Mouse (Mus musculus) midbrain, embryonic 11.5 days (tissue): ENCODE measurements at regions not wholly inside any gene's neighbourhood (a gene's known extent, or its start where the extent isn't known, plus 50 kb on each side); places are given as distances from the start of the nearest gene placed in this dataset.
A peak's percentile ranks its signal among the peaks of the same experiment; 100 is the strongest.

Experiments used
- ATAC-seq: fragments of 200-750 bp; cut with Nextera tagmentation; 2 replicates; pipeline ENCODE4 v1.8.0; 2017; ENCODE audit warnings: moderate TSS enrichment, moderate library complexity; ENCODE audit not compliant: low FRiP score
- DNase-seq: peaks from one replicate; pipeline ENCODE4 v3.0.0; 2015; ENCODE audit warnings: low spot score; ENCODE audit errors: missing footprints
- H3K27ac ChIP-seq: fragments of 300-500 bp; sonication (generic); 2 replicates; pipeline ENCODE4 v1.5.1; 2014; ENCODE audit warnings: low read depth, low read length
- H3K27me3 ChIP-seq: fragments of 300-500 bp; sonication (generic); 2 replicates; pipeline ENCODE4 v1.6.1; 2014; ENCODE audit warnings: mild to moderate bottlenecking, low read length, moderate library complexity, mixed read lengths; ENCODE audit not compliant: control insufficient read depth, insufficient read depth
- H3K36me3 ChIP-seq: fragments of 300-500 bp; sonication (generic); 2 replicates; pipeline ENCODE4 v1.6.1; 2014; ENCODE audit warnings: mild to moderate bottlenecking, low read length, moderate library complexity, mixed read lengths; ENCODE audit not compliant: control insufficient read depth, insufficient read depth
- H3K4me1 ChIP-seq: fragments of 300-500 bp; sonication (generic); 2 replicates; pipeline ENCODE4 v1.6.1; 2014; ENCODE audit warnings: low read length; ENCODE audit not compliant: control insufficient read depth, insufficient read depth
- H3K4me2 ChIP-seq: fragments of 300-500 bp; sonication (generic); 2 replicates; pipeline ENCODE4 v1.6.1; 2014; ENCODE audit warnings: mild to moderate bottlenecking, moderate library complexity
- H3K4me3 ChIP-seq: fragments of 300-500 bp; sonication (generic); 2 replicates; pipeline ENCODE4 v1.5.1; 2014; ENCODE audit warnings: low read depth, low read length
- H3K9ac ChIP-seq: fragments of 300-500 bp; sonication (generic); 2 replicates; pipeline ENCODE4 v1.6.1; 2014; ENCODE audit warnings: low read length
- H3K9me3 ChIP-seq: fragments of 300-500 bp; sonication (generic); 2 replicates; pipeline ENCODE4 v1.6.1; 2016; ENCODE audit warnings: low read length; ENCODE audit not compliant: control insufficient read depth
- WGBS: fragments of 180-500 bp; shearing (Covaris S2); extraction: QIAGEN DNeasy Blood & Tissue Kit; methylation state at CpG from one replicate; pipeline ENCODE4 v1.1.7; 2014; 5-methylcytosine and 5-hydroxymethylcytosine counted together

DNA sequence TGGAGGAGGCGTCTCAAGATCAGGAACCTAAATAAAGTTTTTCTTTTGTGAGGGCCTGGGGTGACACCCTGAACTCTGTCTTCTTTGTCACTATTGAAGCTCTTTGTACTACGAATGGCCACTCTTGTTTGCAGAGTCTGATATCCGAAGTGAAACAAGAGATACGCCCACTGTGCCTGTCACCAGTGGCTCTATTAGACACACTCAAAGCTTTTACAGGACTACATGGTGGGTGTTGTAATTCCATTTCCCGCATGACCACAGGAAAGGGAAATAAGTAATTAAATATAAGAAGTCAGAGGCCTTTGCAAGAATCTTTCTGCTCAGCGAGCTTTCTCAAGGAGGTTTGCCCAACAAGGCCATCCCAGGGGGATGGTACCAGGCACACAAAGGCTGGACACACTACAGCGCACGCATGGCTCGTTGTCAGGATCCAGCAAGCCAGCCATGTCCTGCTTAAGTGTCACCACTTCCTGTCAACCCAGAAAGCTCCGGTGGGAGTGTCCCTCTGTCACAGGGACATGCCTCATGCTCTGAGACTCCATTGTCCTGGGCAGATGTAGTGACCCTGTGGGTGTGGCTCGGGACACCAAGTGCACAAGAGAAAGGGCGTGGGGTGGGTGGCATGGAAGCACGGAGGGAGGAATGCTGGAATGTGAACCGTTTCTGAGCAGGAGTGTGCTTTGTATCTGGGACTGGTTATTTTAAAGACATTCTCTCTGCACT lies 434.0 kb downstream of the Irx1 start:
- no peaks in the 10 kb centered on the region for H3K36me3 ChIP-seq
- H3K27me3 ChIP-seq = no peaks in the 10 kb centered on the region
- H3K27ac ChIP-seq = no peak overlapping the region
- no peaks in the 10 kb centered on the region for H3K9me3 ChIP-seq
- 28% methylated on average over 14 of the region's 14 CpGs for WGBS
- H3K4me1 ChIP-seq = peaks cover 2% of the 10 kb centered on the region
- DNase-seq = peak; percentile 87
- no peak overlapping the region for H3K4me3 ChIP-seq
- no peak overlapping the region for H3K9ac ChIP-seq
- H3K4me2 ChIP-seq = no peak overlapping the region
- peak; percentile 62 for ATAC-seq

DNA sequence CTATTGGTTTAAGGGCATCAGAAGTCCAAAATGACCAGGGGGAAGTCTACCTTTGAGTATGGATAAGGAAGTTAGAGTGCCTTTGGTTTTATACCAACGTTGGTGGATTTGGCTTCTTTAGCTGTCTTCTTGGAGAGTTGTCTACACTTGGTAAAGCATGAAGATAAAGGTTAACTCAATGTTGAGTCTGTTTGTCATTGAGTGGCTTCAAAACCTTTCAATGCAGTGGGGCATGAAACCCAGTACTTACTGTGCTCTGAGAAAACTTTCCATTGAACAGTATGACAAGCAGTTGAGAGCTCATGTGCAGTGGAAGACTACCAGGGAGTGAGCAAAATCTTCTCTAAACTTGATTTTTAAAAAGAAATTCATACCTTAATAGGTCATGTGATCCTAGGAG lies 445.7 kb downstream of the Irx1 start:
- Histone ChIP-seq H3K4me3 (no peak overlapping the region), H3K9me3 (no peaks in the 10 kb centered on the region), H3K27ac (no peak overlapping the region), H3K4me2 (no peak overlapping the region), H3K27me3 (no peaks in the 10 kb centered on the region), H3K4me1 (no peaks in the 10 kb centered on the region), H3K36me3 (no peaks in the 10 kb centered on the region), H3K9ac (no peak overlapping the region)
- ATAC-seq (no peak), DNase-seq (no peak)
- 85% methylated on average over 1 of the region's 1 CpGs for WGBS

DNA sequence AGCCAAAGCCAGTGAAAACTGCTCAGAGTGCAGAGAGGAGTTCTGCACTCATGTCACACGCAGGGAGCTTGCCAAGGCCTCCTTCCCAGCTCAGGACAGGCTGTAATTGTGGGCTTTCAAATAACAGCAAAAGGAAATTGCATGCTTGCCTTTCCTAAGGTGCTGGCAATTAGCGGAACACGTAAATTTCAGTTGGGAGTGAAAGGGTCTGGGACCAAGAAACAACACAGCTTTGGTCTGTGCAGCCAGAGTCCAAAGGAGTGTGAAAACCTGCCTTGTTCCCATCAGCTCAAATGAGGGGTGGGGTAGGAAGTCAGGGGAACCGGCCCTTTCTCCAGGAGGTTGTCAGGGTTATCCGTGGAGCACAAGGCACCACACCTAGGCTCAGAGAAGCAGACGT lies 450.3 kb downstream of the Irx1 start:
- no peak overlapping the region for H3K4me3 ChIP-seq
- no peak for ATAC-seq
- no peaks in the 10 kb centered on the region for H3K9me3 ChIP-seq
- no peak overlapping the region for H3K9ac ChIP-seq
- DNase-seq = no peak
- no peaks in the 10 kb centered on the region for H3K27me3 ChIP-seq
- H3K27ac ChIP-seq = no peak overlapping the region
- no peak overlapping the region for H3K4me2 ChIP-seq
- H3K36me3 ChIP-seq = no peaks in the 10 kb centered on the region
- 71% methylated on average over 6 of the region's 6 CpGs for WGBS
- H3K4me1 ChIP-seq = peaks cover 2% of the 10 kb centered on the region

DNA sequence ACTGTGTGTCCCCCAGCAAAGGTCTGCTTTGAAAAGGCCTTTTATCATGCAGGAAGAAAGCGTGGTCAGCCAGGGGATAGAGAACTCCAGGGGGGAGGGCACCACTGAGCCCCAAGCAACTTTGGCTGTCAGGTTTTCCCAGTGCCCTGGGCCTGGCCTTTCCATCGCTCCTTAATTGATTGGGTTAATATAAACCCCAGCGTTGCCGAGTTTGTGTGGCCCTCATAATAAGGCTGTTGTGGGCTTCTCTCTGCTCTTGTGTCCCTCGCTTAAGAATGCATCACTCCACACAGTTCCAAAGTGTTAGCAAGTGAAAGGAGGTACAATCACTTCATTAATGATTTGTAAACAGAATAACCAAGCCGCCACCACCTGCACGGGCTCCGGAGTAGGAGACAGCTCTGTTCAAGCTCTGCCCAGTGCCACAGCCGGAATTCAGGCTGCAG lies 455.5 kb downstream of the Irx1 start:
- Histone ChIP-seq H3K4me1 (peaks cover 14% of the 10 kb centered on the region), H3K4me2 (peak overlapping the region; percentile 38; the same call in 1 of the 2 replicates), H3K9ac (peak overlapping the region; percentile 48; the same call in 1 of the 2 replicates), H3K27me3 (no peaks in the 10 kb centered on the region), H3K9me3 (no peaks in the 10 kb centered on the region), H3K4me3 (no peak overlapping the region), H3K27ac (peak overlapping the region; percentile 25; the same call in 1 of the 2 replicates), H3K36me3 (no peaks in the 10 kb centered on the region)
- WGBS = 11% methylated on average over 9 of the region's 9 CpGs
- no peak for DNase-seq
- peak; percentile 71 for ATAC-seq

DNA sequence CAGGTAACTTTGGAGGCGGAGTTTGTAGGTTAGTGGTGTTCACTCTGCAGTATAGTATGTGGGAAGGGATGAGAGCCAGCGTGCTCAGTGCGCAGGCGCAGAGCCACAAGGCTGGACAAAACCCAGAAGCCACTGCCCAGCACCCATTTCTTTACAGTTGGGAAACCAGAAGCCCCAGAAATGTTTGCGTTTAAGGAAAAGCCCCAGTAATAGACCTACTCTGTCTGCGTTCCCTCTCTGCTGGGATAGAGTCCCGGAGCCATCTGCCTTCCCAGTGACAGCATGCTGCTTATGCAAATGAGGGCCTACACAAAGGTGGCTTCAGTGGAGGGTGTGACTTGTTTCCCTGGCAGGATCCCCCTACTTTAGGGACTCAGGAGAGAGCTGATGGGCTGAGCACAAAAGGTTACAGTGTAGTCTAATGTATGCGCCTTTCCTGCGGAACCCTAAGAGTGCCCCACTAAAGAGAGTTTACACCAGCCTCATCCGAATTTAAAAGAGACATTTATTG lies 456.0 kb downstream of the Irx1 start:
- 6% methylated on average over 10 of the region's 10 CpGs for WGBS
- Histone ChIP-seq H3K9ac (peak overlapping the region; percentile 48), H3K4me1 (peaks cover 14% of the 10 kb centered on the region), H3K4me3 (peak overlapping the region; percentile 10; the same call in 1 of the 2 replicates), H3K27ac (peak overlapping the region; percentile 25), H3K9me3 (no peaks in the 10 kb centered on the region), H3K27me3 (no peaks in the 10 kb centered on the region), H3K36me3 (no peaks in the 10 kb centered on the region), H3K4me2 (peak overlapping the region; percentile 38; the same call in 1 of the 2 replicates)
- DNase-seq (peak; percentile 95), ATAC-seq (peak; percentile 92)

DNA sequence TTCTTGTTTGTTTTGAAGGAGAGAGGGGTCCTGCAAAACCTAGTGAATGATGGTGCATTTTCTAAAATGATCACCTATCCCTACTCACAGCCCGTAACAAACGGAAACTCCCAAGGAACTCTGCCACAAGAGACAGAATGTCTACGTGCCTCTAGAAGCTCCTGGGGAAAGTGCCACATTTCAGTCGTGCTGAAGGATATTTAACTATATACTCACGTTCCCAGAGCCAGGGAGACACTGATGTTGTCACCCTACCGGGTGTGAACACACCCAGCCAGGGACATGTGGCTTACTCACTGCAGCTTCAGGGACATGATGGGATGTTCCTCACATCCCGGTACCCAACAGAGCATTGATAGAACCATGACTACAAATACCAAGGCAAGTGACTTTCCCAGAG lies 456.7 kb downstream of the Irx1 start:
- DNase-seq (peak; percentile 87), ATAC-seq (no peak)
- 33% methylated on average over 7 of the region's 7 CpGs for WGBS
- Histone ChIP-seq H3K36me3 (no peaks in the 10 kb centered on the region), H3K4me2 (no peak overlapping the region), H3K27ac (no peak overlapping the region), H3K9ac (no peak overlapping the region; the same call in 1 of the 2 replicates), H3K27me3 (no peaks in the 10 kb centered on the region), H3K4me3 (no peak overlapping the region), H3K9me3 (no peaks in the 10 kb centered on the region), H3K4me1 (peaks cover 14% of the 10 kb centered on the region)

DNA sequence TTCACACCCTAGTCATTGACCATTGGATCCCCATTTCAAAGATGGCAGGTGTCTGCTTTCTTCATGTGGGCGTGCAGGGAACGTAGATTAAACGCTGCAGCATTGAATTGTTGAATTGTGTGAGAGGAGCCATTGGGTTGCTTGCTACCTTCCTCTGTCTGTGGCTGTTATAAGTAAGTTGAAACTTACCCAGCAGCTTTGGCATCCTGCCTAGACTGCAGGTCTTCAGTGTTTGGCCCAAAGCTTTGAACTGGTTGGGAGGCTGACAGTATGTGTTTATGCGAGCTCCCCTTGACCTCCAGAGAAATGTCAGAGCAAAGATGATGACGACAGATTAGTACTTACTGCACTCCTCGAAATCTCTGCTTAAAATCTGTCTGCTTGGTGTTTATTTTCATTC lies 473.8 kb downstream of the Irx1 start:
- H3K9me3 ChIP-seq = no peaks in the 10 kb centered on the region
- H3K27ac ChIP-seq = no peak overlapping the region
- no peak for DNase-seq
- no peak for ATAC-seq
- 83% methylated on average over 6 of the region's 6 CpGs for WGBS
- no peak overlapping the region for H3K9ac ChIP-seq
- H3K4me1 ChIP-seq = no peaks in the 10 kb centered on the region
- H3K4me2 ChIP-seq = no peak overlapping the region
- no peaks in the 10 kb centered on the region for H3K36me3 ChIP-seq
- no peaks in the 10 kb centered on the region for H3K27me3 ChIP-seq
- H3K4me3 ChIP-seq = no peak overlapping the region

DNA sequence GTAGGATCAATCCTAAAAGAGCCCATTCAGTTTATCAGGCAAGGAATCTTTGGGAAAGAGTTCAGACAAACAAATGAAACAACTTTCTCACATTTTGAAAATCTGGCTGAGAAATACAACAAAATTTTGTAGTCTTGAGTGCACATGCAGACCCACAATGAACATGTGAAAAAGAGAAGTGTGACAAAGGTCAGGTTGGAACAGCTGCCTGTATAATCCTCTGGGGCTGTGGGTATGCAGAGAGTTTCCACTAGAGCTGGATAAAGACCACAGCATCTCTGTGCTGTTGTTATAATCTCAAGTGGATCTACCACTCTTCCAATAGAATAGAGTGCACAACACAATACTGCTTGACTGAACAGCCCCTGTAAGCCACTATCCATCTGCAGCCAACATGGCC lies 482.3 kb downstream of the Irx1 start:
- no peak overlapping the region for H3K4me3 ChIP-seq
- H3K36me3 ChIP-seq = no peaks in the 10 kb centered on the region
- no peak overlapping the region for H3K27ac ChIP-seq
- DNase-seq = no peak
- no peak for ATAC-seq
- no peaks in the 10 kb centered on the region for H3K9me3 ChIP-seq
- H3K4me2 ChIP-seq = no peak overlapping the region
- no peak overlapping the region for H3K9ac ChIP-seq
- H3K4me1 ChIP-seq = no peaks in the 10 kb centered on the region
- no peaks in the 10 kb centered on the region for H3K27me3 ChIP-seq

DNA sequence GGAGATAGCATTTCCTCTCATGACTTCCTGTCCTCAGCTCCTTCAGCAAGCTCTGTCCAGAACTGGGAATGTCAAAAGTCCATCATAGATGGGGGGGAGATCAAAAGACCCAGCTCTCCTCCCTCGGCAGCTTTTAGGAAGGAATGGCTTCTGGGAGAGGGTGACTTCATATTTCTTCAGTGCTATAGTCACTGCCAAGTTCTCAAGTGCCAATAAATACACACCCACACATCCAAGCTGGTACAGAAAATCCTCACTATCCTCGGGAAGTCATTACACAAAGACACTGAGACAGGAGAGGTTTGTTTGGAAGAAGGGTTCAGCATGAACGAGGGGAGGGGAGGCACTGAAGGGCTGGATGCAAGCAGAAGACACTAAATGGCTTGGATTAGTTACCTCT lies 502.0 kb downstream of the Irx1 start:
- DNase-seq = no peak
- 83% methylated on average over 3 of the region's 3 CpGs for WGBS

More for the DNA sequence above, 502.0 kb downstream of the Irx1 start:
- H3K4me2 ChIP-seq = no peak overlapping the region
- H3K9ac ChIP-seq = no peak overlapping the region
- H3K36me3 ChIP-seq = no peaks in the 10 kb centered on the region
- no peaks in the 10 kb centered on the region for H3K9me3 ChIP-seq
- no peak for ATAC-seq
- peaks cover 11% of the 10 kb centered on the region for H3K4me1 ChIP-seq
- H3K27me3 ChIP-seq = peaks cover 9% of the 10 kb centered on the region; the same call in 1 of the 2 replicates
- no peak overlapping the region for H3K4me3 ChIP-seq
- no peak overlapping the region for H3K27ac ChIP-seq
